Mouse (Mus musculus) megakaryocyte-erythroid progenitor cell, adult 5 weeks (primary cell): ENCODE results near the gene Zfp553. TPM values are rescaled to one million over a fixed set of nuclear protein-coding genes. Genes with fewer than 3 reads are reported as not detected.

ENCODE experiments used
- polyA plus RNA-seq: library from polyadenylated mRNA; stranded (reverse); fragments of >175 nt; gene quantifications from 2 replicates; pipeline ENCODE4 v1.2.3, GENCODE M21; 2012

Zfp553 gene
- polyA plus RNA-seq, result 21.1 and 24.7 TPM in 2 replicates

GRCm38 (mm10) chr7:127232622-127233367 is at the start of gene Zfp553, which contains the start of gene Sept1:
Zfp553 (plus strand) TSS chr7:127233061.
Sept1 (minus strand) TSS chr7:127233130.

GRCm38 (mm10) chr7:127195544-127196295 is 37.1 kb upstream of the Zfp553 start, which contains the start of gene Cd2bp2:
Cd2bp2 (minus strand) TSS chr7:127196050.

GRCm38 (mm10) chr7:127208295-127208552 is 24.6 kb upstream of the Zfp553 start, which contains the start of gene Tbc1d10b:
Tbc1d10b (minus strand) TSS chr7:127208468.

GRCm38 (mm10) chr7:127208553-127209438 is 24.1 kb upstream of the Zfp553 start, which contains the start of gene Mylpf:
Mylpf (plus strand) TSS chr7:127208890.

GRCm38 (mm10) chr7:127243870-127244657 is 11.2 kb downstream of the Zfp553 start, which contains the start of gene Zfp771:
Zfp771 (plus strand) TSS chr7:127244274.

GRCm38 (mm10) chr7:127260309-127261111 is 27.6 kb downstream of the Zfp553 start, which contains the start of gene Dctpp1:
Dctpp1 (minus strand) TSS chr7:127260709.

GRCm38 (mm10) chr7:127273925-127274789 is 41.3 kb downstream of the Zfp553 start, which contains the start of gene Sephs2:
Sephs2 (minus strand) TSS chr7:127274055.

Other genes starting within 250 kb of the Zfp553 start
- 25.1 and 28.0 TPM in 2 replicates for gene Mvp, start 218.4 kb upstream of the Zfp553 start, polyA plus RNA-seq
- 9.4 TPM in 1 of 2 replicates, not detected in the other for gene Pagr1b, start 216.6 kb upstream of the Zfp553 start, polyA plus RNA-seq
- 67.0 and 68.3 TPM in 2 replicates for gene Pagr1a, start 215.7 kb upstream of the Zfp553 start, polyA plus RNA-seq
- gene Gm42742, start 212.0 kb upstream of the Zfp553 start, polyA plus RNA-seq, result 146 and 149 TPM in 2 replicates
- 0.61 and 0.66 TPM in 2 replicates for gene Prrt2, start 211.8 kb upstream of the Zfp553 start, polyA plus RNA-seq
- 845 and 941 TPM in 2 replicates for gene Maz, start 206.0 kb upstream of the Zfp553 start, polyA plus RNA-seq
- gene Kif22, start 190.6 kb upstream of the Zfp553 start, polyA plus RNA-seq, result 29.9 and 30.8 TPM in 2 replicates
- gene Zg16, start 145.7 kb upstream of the Zfp553 start, polyA plus RNA-seq, result 0.86 and 0.89 TPM in 2 replicates
- gene AI467606, start 141.7 kb upstream of the Zfp553 start, polyA plus RNA-seq, result 106 and 120 TPM in 2 replicates
- 1.9 and 3.5 TPM in 2 replicates for gene Qprt, start 110.8 kb upstream of the Zfp553 start, polyA plus RNA-seq
- 137 and 157 TPM in 2 replicates for gene Spn, start 95.2 kb upstream of the Zfp553 start, polyA plus RNA-seq
- 56.3 and 72.8 TPM in 2 replicates for gene Cd2bp2, start 37.0 kb upstream of the Zfp553 start, polyA plus RNA-seq
- 65.6 and 68.1 TPM in 2 replicates for gene Tbc1d10b, start 24.6 kb upstream of the Zfp553 start, polyA plus RNA-seq
- gene Mylpf, start 24.2 kb upstream of the Zfp553 start, polyA plus RNA-seq, result 1.6 and 3.1 TPM in 2 replicates
- gene Sept1, start 69 bp downstream of the Zfp553 start, polyA plus RNA-seq, result 148 and 225 TPM in 2 replicates
- 82.3 and 89.5 TPM in 2 replicates for gene Zfp771, start 11.2 kb downstream of the Zfp553 start, polyA plus RNA-seq
- gene Dctpp1, start 27.6 kb downstream of the Zfp553 start, polyA plus RNA-seq, result 154 and 169 TPM in 2 replicates
- gene Sephs2, start 41.0 kb downstream of the Zfp553 start, polyA plus RNA-seq, result 27.0 and 35.1 TPM in 2 replicates
- 25.1 and 29.6 TPM in 2 replicates for gene Itgal, start 63.2 kb downstream of the Zfp553 start, polyA plus RNA-seq
- 29.2 and 33.9 TPM in 2 replicates for gene Zfp768, start 112.5 kb downstream of the Zfp553 start, polyA plus RNA-seq
- gene Zfp747, start 143.0 kb downstream of the Zfp553 start, polyA plus RNA-seq, result 5.6 and 7.2 TPM in 2 replicates
- 0.43 and 0.74 TPM in 2 replicates for gene 9130019O22Rik, start 154.1 kb downstream of the Zfp553 start, polyA plus RNA-seq
- gene E430018J23Rik, start 160.6 kb downstream of the Zfp553 start, polyA plus RNA-seq, result 8.6 and 11.3 TPM in 2 replicates
- gene Zfp764, start 173.8 kb downstream of the Zfp553 start, polyA plus RNA-seq, result 1.5 and 1.8 TPM in 2 replicates
- gene Zfp688, start 189.0 kb downstream of the Zfp553 start, polyA plus RNA-seq, result 11.3 and 11.9 TPM in 2 replicates
- gene Zfp689, start 216.1 kb downstream of the Zfp553 start, polyA plus RNA-seq, result 11.6 and 13.2 TPM in 2 replicates
- 92.8 and 98.3 TPM in 2 replicates for gene Prr14, start 226.6 kb downstream of the Zfp553 start, polyA plus RNA-seq
- 625 and 719 TPM in 2 replicates for gene Fbrs, start 246.1 kb downstream of the Zfp553 start, polyA plus RNA-seq